Mouse (Mus musculus) CD8-positive naive resting alpha-beta T cell, adult 2 months (primary cell): ENCODE results near the gene 1520401A03Rik.

Experiments
- DNase-seq, 2 experiments: peaks; one replicate each; pipeline ENCODE4 v3.0.0; 2022; ENCODE audit warnings: low read depth in 2 of 2, low spot score in 2 of 2

The 1520401A03Rik gene

DNA sequence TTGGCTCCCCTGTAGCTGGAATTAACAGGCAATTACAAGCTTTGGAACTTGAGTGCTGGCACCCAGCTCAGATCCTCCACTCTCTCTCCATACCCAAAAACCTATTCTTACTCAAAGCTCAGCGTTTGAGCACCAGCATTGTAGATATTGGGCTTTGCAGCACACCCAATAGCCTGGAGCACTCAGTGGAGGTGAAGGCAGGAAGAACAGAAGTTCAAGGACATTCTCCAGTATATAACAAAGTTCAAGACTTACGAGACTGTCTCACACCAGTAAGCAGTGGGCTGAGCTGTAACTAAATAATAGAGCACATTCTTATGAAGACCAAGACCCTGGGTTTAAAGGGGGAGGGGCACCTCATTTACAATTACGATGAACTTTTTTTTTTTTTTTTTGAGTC lies 49.8 kb downstream of the 1520401A03Rik start:
- no peak for DNase-seq

GRCm38 (mm10) chr17:23671519-23671918 lies 51.1 kb downstream of the 1520401A03Rik start:
- DNase-seq = no peak

DNA sequence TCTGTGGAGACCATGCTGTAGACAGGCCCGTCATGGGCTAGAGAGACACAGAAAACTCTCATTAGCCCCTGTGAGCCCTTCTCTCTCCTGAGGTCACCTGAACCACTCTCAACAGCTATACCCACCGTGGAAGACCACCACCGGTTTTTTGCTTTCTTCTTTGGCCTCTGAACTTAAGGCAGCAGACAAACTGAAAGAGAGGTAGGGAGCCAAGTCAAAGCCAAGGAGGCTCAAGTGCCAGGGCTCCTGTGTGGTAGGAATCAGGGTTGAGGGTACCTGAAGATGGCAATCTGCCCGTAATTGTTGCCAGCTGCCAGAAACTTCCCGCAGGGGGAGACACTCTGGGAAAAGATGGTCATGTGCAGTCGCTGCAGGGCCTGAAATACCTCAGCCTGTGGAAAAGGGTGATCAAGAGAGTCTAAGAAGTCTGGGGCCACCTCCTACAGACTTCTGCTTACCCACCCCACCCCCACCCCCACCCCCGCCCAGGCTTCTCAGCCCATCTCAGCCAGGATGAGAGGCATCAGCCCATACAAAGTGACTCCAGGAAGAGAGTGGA lies 52.0 kb downstream of the 1520401A03Rik start:
- DNase-seq = no peak

GRCm38 (mm10) chr17:23665511-23665910 lies 57.1 kb downstream of the 1520401A03Rik start:
- no peak for DNase-seq

GRCm38 (mm10) chr17:23664556-23665021 lies 58.0 kb downstream of the 1520401A03Rik start:
- DNase-seq = peak in 1 of 2 experiments; percentile 47

GRCm38 (mm10) chr17:23661526-23661925 lies 61.1 kb downstream of the 1520401A03Rik start:
- no peak for DNase-seq

- no peak for DNase-seq
Measured at GRCm38 (mm10) chr17:23660876-23661200, 61.7 kb downstream of the 1520401A03Rik start.

DNA sequence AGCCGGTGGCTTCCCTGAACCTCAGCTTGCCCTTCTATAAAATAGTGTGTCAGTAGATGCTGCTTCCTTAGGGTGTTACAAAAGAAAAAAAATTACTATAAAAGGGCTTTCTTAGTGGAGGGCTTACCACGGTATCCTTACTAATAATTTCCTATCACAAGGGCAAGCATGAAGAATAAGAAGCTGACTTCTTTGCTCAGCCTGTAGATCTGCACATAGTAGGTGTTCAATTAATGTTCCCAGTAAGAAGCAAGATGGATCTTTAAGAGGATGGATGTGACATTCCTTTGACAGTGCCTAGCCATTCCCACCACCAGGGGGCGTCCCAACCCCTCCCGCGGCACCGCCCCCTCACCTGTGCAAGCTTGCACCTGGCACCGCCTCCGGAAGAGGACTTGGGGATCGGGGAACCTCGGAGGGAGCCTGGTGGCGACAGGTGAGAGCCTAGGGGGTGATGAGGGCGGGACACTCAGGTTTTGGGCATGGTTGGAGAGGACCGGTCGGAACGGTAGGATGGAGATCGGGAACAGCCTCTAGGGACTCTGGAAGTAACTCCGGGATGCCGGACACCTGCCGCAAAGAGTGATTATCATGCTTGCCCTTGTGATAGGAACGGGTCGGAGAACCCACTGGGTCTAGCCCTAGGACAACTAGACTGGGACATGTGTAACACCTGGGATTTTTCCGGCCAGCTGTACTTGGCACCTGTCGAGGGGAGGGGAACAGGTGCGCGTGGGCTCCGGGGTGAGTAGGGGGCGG lies 62.3 kb downstream of the 1520401A03Rik start, which contains the start of gene Bicdl2:
Gene Bicdl2 (plus strand): TSS at position 390 of the 759 bp plus-strand sequence.
- peak; percentile 44 to 56 for DNase-seq

- no peak for DNase-seq
Measured at GRCm38 (mm10) chr17:23658450-23658849, 64.1 kb downstream of the 1520401A03Rik start.
